Mouse (Mus musculus) lung, postnatal 0 days (tissue): Measurements from ENCODE around the gene Akt1.

Experiments
- CTCF ChIP-seq: IDR thresholded peaks from 2 replicates; pipeline ENCODE4 v1.5.1; 2016; ENCODE audit warnings: antibody characterized with exemption, mild to moderate bottlenecking
- EP300 ChIP-seq: IDR thresholded peaks from 2 replicates; pipeline ENCODE4 v1.6.1; 2016; ENCODE audit warnings: antibody characterized with exemption, mild to moderate bottlenecking, control low read depth

DNA sequence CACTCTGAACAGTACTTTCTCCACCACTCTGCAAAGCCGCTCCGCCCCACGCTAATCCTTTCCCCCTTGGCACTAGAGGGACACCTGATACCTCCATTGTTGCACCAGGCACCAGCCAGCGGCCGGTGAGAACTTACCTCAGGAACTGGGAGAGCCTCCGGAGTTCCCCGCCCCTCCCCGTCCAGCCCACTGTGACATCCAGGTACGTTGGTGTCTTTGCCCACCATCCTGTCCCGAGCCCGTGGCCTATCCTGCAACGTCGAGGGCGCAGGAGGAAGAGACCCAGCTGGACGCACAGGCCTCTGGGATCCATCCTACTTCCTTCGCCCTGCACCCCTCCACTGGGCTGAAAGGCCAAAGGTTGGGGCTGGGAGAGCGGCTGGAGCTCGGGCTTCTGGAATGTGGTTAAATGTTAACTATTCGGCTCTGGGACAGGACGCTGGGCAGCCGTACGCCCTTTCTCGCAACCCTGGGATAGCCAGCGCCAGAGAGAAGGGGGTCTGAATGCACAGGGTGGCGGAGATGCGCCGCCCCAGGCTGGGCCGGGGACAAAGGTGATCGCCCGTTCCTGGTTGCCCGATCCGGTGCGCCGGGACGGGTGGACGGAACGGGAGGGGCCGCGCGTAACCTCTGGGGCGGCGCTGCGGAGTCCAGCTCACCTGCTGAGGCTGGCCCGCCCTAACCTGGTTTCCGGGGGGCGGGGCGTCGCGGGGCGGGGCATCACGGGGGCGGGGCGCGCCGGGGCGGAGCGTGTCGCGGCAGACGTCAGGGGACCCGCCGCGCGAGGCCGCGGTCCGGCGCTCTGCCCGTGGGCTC is 46.9 kb upstream of the Akt1 start:
- peak; percentile 37 for TF ChIP-seq CTCF
- TF ChIP-seq EP300: no peak
